Mouse (Mus musculus) midbrain, embryonic 15.5 days (tissue): ENCODE measurements around the gene Prdm11. TPM values are rescaled to one million over a fixed set of nuclear protein-coding genes. Genes with fewer than 3 reads are reported as not detected.

Source experiments
- ATAC-seq: fragments of 200-750 bp; cut with Nextera tagmentation; replicated peaks from 2 replicates; pipeline ENCODE4 v1.8.0; 2017; ENCODE audit warnings: moderate TSS enrichment
- H3K27ac ChIP-seq: fragments of 300-500 bp; sonication (generic); 2 replicates; pipeline ENCODE4 v1.5.1; 2015; ENCODE audit warnings: mild to moderate bottlenecking, inconsistent platforms
- H3K27me3 ChIP-seq: fragments of 300-500 bp; sonication (generic); replicated peaks from 2 replicates; pipeline ENCODE4 v1.6.1; 2015; ENCODE audit warnings: inconsistent platforms
- H3K36me3 ChIP-seq: fragments of 300-500 bp; sonication (generic); replicated peaks from 2 replicates; pipeline ENCODE4 v1.6.1; 2015; ENCODE audit warnings: inconsistent platforms
- H3K4me1 ChIP-seq: fragments of 300-500 bp; sonication (generic); 2 replicates; pipeline ENCODE4 v1.6.1; 2015; ENCODE audit warnings: inconsistent platforms
- H3K4me2 ChIP-seq: fragments of 300-500 bp; sonication (generic); 2 replicates; pipeline ENCODE4 v1.6.1; 2015; ENCODE audit warnings: inconsistent platforms, mild to moderate bottlenecking, moderate library complexity
- H3K4me3 ChIP-seq: fragments of 300-500 bp; sonication (generic); 2 replicates; pipeline ENCODE4 v1.5.1; 2015; ENCODE audit warnings: mild to moderate bottlenecking, inconsistent platforms
- H3K9ac ChIP-seq: fragments of 300-500 bp; sonication (generic); 2 replicates; pipeline ENCODE4 v1.6.1; 2015; ENCODE audit warnings: mild to moderate bottlenecking, inconsistent platforms
- H3K9me3 ChIP-seq: fragments of 300-500 bp; sonication (generic); 2 replicates; pipeline ENCODE4 v1.6.1; 2016; ENCODE audit warnings: inconsistent platforms
- WGBS: fragments of 180-500 bp; shearing (Covaris S2); methylation state at CpG from one replicate; pipeline ENCODE4 v1.1.7; 2015; ENCODE audit warnings: mixed read lengths; 5-methylcytosine and 5-hydroxymethylcytosine counted together
- polyA plus RNA-seq: library from polyadenylated mRNA; unstranded; fragments of >200 nt; fragmentation: Nextera tagmentation; extraction: Ambion mirVana; gene quantifications from 2 replicates; pipeline ENCODE4 v1.2.1, GENCODE M21; 2015

Gene Prdm11
- polyA plus RNA-seq = 3.5 and 3.7 TPM in 2 replicates

DNA sequence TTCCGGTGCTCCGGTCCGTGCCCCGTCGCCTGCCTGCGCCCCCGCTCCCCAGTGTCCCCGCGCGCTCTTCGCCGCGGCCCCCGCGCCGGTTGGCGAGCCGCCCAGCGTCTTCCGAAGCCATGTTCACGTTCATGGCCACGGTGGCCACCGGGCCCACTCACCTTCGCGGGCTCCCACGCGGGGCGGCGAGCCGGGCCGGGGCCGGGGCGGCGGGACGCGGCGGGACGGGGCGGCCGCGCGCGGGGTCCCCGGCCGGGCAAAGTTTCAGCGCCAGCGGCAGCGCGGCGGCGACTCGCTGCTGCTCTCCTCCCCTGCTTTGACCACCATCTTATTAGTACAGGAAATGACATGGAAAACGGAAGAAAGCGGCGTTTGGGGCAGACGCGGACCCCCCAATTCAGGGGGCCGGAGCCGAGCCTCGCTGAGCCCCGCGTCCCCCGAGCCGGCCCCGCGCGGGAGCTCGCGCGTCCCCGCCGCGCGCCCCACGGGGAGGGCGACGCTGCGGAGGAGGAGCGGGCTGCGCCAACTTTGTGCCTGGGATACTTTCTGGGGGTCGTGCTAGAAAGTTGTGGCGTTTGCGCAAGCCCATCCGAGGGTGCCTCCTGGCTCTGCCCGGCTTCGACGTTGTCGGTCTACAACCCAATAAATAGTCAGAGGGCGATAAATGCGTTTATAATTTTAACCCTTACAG, at the start of gene Prdm11:
Gene Prdm11, minus strand, starts transcription at position 350 of the 691 bp plus-strand sequence.
- WGBS = under 1% methylated on average over 87 of the region's 90 CpGs

DNA sequence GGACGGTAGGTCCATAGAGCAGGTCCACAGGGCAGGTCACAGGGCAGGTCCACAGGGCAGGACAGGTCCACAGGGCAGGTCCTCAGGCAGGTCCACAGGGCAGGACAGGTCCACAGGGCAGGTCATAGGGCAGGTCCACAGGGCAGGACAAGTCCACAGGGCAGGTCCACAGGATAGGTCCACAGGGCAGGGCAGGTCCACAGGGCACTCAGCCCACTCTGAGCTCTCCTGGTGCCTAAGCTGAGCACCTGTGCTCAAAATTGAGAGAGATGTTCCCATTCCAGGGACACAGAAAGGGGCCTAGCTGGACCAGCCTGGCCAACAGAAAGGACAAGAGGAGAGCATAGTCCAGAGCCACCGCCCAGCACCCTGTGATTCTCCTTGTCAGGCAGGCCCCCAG, 46.4 kb upstream of the Prdm11 start:
- no peak overlapping the region for H3K4me3 ChIP-seq
- peaks cover 5% of the 10 kb centered on the region; the same call in 1 of the 2 replicates for H3K4me1 ChIP-seq
- no peak overlapping the region for H3K4me2 ChIP-seq
- no peaks in the 10 kb centered on the region for H3K27me3 ChIP-seq
- H3K9me3 ChIP-seq = no peaks in the 10 kb centered on the region
- 73% methylated on average over 2 of the region's 2 CpGs for WGBS
- H3K9ac ChIP-seq = no peak overlapping the region
- 0 out of 2 replicates have a peak overlapping the region, but pooled peaks have one; percentile 38 for H3K27ac ChIP-seq
- no peaks in the 10 kb centered on the region for H3K36me3 ChIP-seq
- no peak for ATAC-seq

More for the DNA sequence above, at the start of gene Prdm11:
- Histone ChIP-seq H3K9me3 (no peaks in the 10 kb centered on the region), H3K27me3 (no peaks in the 10 kb centered on the region), H3K4me1 (peaks cover 28% of the 10 kb centered on the region), H3K27ac (peak within 1 kb of the TSS; percentile 92), H3K4me3 (peak within 1 kb of the TSS; percentile 78), H3K36me3 (no peaks in the 10 kb centered on the region), H3K9ac (peak within 1 kb of the TSS; percentile 91), H3K4me2 (peak within 1 kb of the TSS; percentile 83)
- ATAC-seq = peak; percentile 68

DNA sequence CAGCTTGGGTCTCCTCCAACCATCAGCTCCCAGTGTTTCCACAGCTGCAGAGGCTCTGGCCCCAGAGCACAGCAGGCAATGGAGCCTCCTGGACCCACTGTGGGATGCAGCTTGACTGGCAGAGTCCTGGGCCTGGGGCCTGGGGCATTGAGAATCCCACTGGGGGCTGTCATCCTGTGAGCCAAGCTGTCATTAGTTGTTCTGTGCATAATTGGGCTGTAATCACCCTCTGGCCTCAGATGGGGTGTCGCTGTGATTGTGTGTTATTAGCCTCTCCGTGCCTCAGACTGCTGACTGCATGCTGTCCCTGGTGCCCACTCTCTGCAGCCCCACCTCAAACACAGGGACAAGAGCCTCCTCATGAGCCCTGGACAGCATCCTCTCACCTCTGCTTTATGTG, 45.7 kb upstream of the Prdm11 start:
- Histone ChIP-seq H3K4me3 (no peak overlapping the region), H3K9ac (no peak overlapping the region), H3K9me3 (no peaks in the 10 kb centered on the region), H3K4me1 (peaks cover 5% of the 10 kb centered on the region; the same call in 1 of the 2 replicates), H3K27ac (peak overlapping the region; percentile 38; the same call in 1 of the 2 replicates), H3K4me2 (no peak overlapping the region), H3K27me3 (no peaks in the 10 kb centered on the region), H3K36me3 (no peaks in the 10 kb centered on the region)
- 19% methylated on average over 2 of the region's 2 CpGs for WGBS
- peak; percentile 43 for ATAC-seq

DNA sequence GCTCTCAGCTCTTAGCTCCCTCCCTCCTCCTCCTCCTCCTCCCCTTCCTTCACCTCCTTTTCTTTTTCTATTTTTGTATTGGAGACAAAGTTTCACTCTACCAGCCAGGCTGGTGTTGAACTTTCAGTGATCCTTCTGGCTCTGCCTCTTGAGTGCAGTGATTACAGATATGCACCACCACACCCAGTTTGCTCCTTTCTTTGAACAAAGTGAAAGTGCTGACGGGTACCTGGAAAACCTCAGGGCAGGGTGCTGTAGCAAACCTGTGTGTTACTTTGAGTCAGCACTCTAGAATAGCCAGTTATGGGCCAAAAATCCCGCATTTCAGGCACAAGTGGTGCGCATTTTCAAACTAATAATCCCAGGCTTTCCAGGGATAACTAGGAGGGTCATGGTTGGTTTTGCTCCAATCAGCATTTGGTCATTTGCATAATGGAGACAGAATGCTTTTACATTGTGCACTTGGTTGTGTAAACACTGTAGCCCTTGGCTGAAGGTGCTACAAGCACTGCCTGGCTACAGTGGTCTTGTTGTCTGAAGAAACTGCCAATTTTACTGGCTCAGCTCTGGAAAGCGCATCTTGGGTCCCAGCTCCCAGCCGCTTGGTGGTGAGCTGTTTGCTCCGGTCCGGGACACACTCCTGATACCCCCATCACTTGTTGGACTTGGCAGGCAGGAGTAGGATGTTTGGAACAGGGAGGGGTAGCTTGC, 43.6 kb upstream of the Prdm11 start:
- H3K4me1 ChIP-seq = peaks cover 5% of the 10 kb centered on the region; the same call in 1 of the 2 replicates
- no peaks in the 10 kb centered on the region for H3K36me3 ChIP-seq
- H3K4me2 ChIP-seq = no peak overlapping the region
- H3K27me3 ChIP-seq = no peaks in the 10 kb centered on the region
- H3K9ac ChIP-seq = no peak overlapping the region
- no peaks in the 10 kb centered on the region for H3K9me3 ChIP-seq
- H3K27ac ChIP-seq = no peak overlapping the region
- no peak for ATAC-seq
- 76% methylated on average over 7 of the region's 7 CpGs for WGBS
- no peak overlapping the region for H3K4me3 ChIP-seq

DNA sequence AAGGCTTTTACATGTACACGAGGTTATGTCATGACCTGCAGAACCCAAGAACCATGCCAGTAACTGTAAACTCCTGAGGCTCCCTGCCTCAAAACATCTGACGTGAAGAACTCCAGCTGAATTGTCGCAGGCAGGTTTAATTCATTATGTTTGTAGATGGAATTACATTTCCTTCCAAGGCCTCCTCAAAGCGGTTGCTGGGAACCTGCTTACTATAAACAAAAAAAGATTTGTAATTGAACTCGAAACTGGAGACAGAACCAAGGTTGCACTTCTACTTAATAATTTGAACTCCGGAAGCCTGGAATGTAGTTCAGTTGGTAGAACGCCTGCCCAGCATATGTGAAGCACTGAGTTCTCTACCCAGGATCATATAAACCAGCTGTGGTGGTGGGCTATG, 42.0 kb upstream of the Prdm11 start:
- WGBS = 88% methylated on average over 7 of the region's 7 CpGs
- H3K27ac ChIP-seq = no peak overlapping the region
- no peaks in the 10 kb centered on the region for H3K9me3 ChIP-seq
- H3K9ac ChIP-seq = no peak overlapping the region
- no peaks in the 10 kb centered on the region for H3K27me3 ChIP-seq
- no peaks in the 10 kb centered on the region for H3K36me3 ChIP-seq
- no peak overlapping the region for H3K4me3 ChIP-seq
- no peak overlapping the region for H3K4me2 ChIP-seq
- no peak for ATAC-seq
- peaks cover 5% of the 10 kb centered on the region; the same call in 1 of the 2 replicates for H3K4me1 ChIP-seq

DNA sequence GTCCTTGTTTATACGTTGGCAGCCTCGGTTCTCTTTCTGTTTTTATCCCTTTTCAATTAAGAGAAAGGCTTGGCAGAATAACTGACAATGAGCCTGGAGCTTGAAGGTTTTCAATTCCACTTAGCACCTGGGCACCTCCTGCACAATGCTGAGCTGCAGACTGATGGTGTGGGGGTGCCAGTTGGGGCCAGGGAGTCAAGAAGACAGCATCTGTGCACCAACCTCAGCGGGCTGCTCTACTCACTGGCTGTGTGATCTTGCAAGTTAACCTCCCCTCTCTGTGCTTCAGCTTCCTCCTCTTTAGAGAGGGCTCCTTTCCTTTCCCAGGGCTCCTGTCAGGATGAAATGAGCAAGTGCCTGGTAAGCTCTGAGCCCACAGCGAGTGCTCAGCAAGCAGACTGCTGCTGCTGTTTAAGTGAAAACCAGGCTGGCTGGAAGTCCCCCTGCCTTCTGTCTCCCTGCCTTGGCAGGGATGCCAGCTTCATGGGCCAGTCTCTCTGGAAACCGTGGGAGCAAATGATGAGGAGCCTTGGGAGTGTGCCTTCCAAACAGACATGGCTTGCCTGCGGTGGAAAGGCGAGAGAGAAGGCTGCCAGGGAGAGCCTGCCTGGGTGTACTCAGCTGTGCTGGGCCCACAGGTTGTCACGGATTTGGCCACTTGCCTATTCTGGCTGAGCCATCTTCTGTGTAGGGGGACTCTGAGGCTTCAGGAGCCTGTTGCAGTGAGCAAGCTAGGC, 39.5 kb upstream of the Prdm11 start:
- no peaks in the 10 kb centered on the region for H3K4me1 ChIP-seq

DNA sequence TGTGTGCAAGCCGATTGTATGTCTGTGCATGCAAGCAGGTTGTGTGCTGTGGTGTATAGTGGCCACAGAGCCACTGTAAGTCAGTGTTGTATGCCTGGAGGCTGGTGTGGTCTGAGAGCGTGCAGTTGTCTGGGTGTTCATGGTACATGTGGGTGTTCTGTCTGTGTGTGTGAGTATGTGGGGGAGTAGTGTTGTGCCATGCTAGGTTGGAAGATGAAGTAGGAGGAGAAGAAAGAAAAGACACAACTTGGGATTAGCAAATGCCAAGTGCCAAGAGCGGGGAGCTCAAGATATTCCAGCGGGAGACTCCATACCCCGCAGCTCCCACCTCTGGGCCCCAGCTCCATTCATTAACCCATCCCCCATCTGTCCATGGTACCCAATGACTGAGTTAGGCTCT, 38.5 kb upstream of the Prdm11 start:
- Histone ChIP-seq H3K9me3 (no peaks in the 10 kb centered on the region), H3K4me1 (no peaks in the 10 kb centered on the region), H3K36me3 (no peaks in the 10 kb centered on the region), H3K4me2 (no peak overlapping the region), H3K27ac (no peak overlapping the region), H3K9ac (no peak overlapping the region), H3K27me3 (no peaks in the 10 kb centered on the region), H3K4me3 (no peak overlapping the region)
- WGBS = 83% methylated on average over 5 of the region's 5 CpGs
- ATAC-seq = no peak

More for the DNA sequence above, 39.5 kb upstream of the Prdm11 start:
- ATAC-seq = no peak
- H3K4me2 ChIP-seq = no peak overlapping the region
- no peaks in the 10 kb centered on the region for H3K36me3 ChIP-seq
- H3K27ac ChIP-seq = 0 out of 2 replicates have a peak overlapping the region, but pooled peaks have one; percentile 17
- H3K9me3 ChIP-seq = no peaks in the 10 kb centered on the region
- H3K27me3 ChIP-seq = no peaks in the 10 kb centered on the region
- no peak overlapping the region for H3K4me3 ChIP-seq
- WGBS = 58% methylated on average over 8 of the region's 8 CpGs
- no peak overlapping the region for H3K9ac ChIP-seq

DNA sequence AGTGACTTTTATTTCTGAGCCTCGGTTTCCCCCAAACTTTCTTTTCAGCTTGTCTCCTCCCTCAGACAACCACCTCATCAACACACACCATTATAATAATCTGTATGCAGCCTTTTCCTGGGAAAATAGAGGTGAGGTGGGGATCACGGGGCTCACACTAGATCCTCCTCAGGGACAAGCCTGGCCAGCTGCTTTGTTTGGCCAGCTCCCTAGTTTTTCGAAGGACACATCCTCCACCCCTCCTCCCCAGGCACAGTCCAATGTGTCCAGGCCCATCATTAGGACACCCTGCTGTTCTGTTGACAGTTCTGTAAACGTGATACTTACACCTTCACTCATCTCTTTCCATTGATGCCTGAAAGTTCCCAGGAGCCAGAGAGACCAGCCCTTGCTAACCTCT, 37.4 kb upstream of the Prdm11 start:
- H3K9ac ChIP-seq = no peak overlapping the region
- H3K27me3 ChIP-seq = no peaks in the 10 kb centered on the region
- no peaks in the 10 kb centered on the region for H3K36me3 ChIP-seq
- WGBS = 53% methylated on average over 4 of the region's 4 CpGs
- no peak overlapping the region for H3K4me3 ChIP-seq
- ATAC-seq = no peak
- no peaks in the 10 kb centered on the region for H3K4me1 ChIP-seq
- H3K27ac ChIP-seq = no peak overlapping the region
- no peaks in the 10 kb centered on the region for H3K9me3 ChIP-seq
- H3K4me2 ChIP-seq = no peak overlapping the region

DNA sequence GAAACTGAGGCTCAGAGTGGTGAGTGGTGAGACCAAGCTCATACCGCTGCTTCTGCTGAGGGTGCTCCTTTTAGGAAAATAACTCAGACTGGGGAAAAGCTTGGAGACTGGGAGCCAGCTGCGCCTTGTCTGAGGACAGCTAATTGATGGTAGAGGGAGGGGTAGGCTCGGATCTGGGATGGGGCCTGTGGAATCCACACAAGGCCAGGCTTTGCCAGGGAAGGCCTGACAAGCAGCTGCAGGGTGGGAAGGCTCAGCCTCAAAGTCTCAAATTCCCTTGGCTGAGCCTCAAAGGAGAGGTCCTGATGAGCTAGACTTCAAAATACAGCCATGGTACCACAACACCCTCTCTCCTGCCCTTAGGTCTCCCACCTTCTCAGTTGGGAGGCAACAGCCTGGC, 36.9 kb upstream of the Prdm11 start:
- H3K9me3 ChIP-seq = no peaks in the 10 kb centered on the region
- H3K4me1 ChIP-seq = no peaks in the 10 kb centered on the region
- no peaks in the 10 kb centered on the region for H3K36me3 ChIP-seq
- no peak for ATAC-seq
- no peaks in the 10 kb centered on the region for H3K27me3 ChIP-seq
- no peak overlapping the region for H3K9ac ChIP-seq
- H3K4me2 ChIP-seq = no peak overlapping the region
- no peak overlapping the region for H3K4me3 ChIP-seq
- 67% methylated on average over 3 of the region's 3 CpGs for WGBS
- H3K27ac ChIP-seq = no peak overlapping the region

DNA sequence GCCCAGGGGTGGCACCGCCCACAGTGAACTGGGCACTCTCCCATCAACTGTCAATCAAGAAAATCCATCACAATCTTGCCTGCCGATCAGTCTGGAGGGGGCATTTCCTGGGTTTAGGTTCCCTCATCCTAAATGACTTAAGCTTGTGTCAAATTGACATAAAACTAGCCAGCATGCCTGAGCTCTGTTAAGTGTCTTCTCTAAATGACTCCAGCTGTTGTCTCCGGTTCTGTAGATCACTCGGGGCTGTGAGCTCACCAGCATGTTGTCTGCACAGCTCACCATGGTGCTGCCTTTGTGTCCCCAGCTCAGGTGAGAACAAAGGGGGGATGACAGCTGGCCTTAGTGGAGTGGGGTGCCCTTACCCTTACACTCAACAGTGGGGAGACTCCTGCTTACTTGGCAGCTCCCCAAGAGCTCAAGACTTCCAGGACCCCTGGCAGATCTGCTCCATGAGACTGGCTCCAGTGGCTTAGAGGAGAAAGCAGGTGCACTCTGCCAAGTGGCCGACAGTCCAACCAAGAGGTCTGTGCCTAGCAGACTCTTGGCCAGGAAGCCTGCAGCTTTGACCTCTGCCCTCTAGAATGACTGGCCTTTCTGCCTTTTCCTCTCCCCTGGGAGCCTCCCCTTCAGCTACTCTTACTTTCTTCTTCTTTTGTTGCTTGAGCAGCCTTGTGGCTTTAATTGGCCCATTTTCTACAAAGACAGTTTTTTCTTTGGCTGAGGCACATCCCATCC, 35.1 kb upstream of the Prdm11 start:
- WGBS = 69% methylated on average over 5 of the region's 5 CpGs
- H3K27ac ChIP-seq = no peak overlapping the region
- no peaks in the 10 kb centered on the region for H3K9me3 ChIP-seq
- H3K4me3 ChIP-seq = no peak overlapping the region
- H3K9ac ChIP-seq = no peak overlapping the region
- H3K4me1 ChIP-seq = no peaks in the 10 kb centered on the region
- H3K4me2 ChIP-seq = no peak overlapping the region
- no peaks in the 10 kb centered on the region for H3K36me3 ChIP-seq
- no peaks in the 10 kb centered on the region for H3K27me3 ChIP-seq
- ATAC-seq = no peak

DNA sequence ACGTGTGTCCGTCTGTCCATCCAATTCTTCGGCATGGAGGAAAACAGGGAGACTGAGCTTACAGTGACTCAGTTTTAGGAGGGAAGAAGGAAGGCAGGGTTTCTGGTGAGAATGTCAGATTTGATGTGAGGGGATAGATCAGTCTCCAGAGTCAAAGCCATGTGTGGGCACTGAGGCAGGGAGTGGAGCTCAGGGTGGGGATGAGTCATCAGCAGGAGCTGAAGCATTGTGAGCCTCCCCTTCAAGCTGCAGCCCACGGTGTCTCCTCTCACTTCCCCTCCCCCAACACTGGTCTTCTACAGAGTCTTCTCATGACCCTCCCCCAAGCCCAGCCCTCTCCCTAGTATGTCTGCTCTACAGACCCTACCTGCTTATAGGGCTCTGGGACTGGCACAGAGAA, 33.4 kb upstream of the Prdm11 start:
- WGBS = 80% methylated on average over 4 of the region's 4 CpGs
- no peak overlapping the region for H3K9ac ChIP-seq
- H3K9me3 ChIP-seq = no peaks in the 10 kb centered on the region
- H3K27ac ChIP-seq = no peak overlapping the region
- no peak overlapping the region for H3K4me3 ChIP-seq
- no peak overlapping the region for H3K4me2 ChIP-seq
- no peaks in the 10 kb centered on the region for H3K27me3 ChIP-seq
- H3K4me1 ChIP-seq = no peaks in the 10 kb centered on the region
- no peak for ATAC-seq
- no peaks in the 10 kb centered on the region for H3K36me3 ChIP-seq

DNA sequence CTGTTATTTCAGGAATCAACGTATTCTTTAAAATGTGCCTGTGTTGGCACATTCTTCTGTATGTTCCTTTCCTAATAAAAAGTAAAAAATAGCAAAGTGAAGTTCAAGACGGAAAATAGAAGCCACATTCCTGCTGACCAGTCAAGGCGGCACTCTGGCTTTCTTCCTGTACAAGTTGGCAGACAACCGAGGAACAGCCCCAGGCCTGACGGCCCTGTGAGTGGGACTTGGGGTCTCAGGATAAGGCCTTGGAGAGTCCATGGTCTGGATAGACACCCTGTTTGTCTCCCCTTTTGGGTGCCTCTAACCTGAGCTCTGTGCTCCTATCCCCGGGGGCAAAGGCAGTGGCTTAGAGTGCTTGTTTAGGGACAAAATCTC, 30.6 kb upstream of the Prdm11 start:
- WGBS = 73% methylated on average over 6 of the region's 6 CpGs
- Histone ChIP-seq H3K9ac (no peak overlapping the region), H3K27ac (no peak overlapping the region), H3K36me3 (no peaks in the 10 kb centered on the region), H3K4me1 (peaks cover 5% of the 10 kb centered on the region), H3K4me3 (no peak overlapping the region), H3K4me2 (no peak overlapping the region), H3K27me3 (no peaks in the 10 kb centered on the region), H3K9me3 (no peaks in the 10 kb centered on the region)
- no peak for ATAC-seq
